Mouse (Mus musculus) kidney, adult 2 months (tissue): ENCODE measurements around the gene Saxo1.

Experiments used
- CTCF ChIP-seq: fragments of 200-500 bp; conservative IDR thresholded peaks from 2 replicates; pipeline ENCODE4 v1.5.1; 2011; ENCODE audit warnings: low read depth, mild to moderate bottlenecking, control low read depth, low read length, moderate library complexity, mixed read lengths; ENCODE audit not compliant: insufficient read depth, insufficient read length
- POLR2A ChIP-seq: fragments of 200-500 bp; IDR thresholded peaks from one replicate; pipeline ENCODE4 v1.6.1; 2011; ENCODE audit warnings: low read depth, low read length, control low read depth

DNA sequence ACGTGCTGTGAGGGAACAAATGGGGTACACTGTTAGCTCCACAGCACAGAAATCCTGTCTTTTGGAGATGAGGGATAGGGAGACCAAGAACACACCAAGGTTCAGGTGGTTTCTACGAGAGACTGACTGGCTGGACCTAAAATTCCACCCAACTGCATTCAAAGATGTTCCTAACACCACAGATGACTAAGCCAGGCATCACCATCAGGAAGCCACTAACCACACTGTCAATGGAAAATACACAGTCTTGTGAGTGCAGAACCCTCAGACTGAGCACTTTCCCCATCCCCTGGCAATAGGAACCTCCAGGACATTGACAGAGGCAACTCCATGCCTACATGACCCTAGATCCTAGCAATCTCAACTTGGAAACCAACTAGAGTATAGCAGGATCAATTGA, 71.2 kb downstream of the Saxo1 start:
- TF ChIP-seq CTCF (no peak), POLR2A (no peak)
